Mouse (Mus musculus) layer of hippocampus, adult 8-10 months (tissue): ENCODE measurements at regions not wholly inside any gene's neighbourhood (a gene's known extent, or its start where the extent isn't known, plus 50 kb on each side); places are given as distances from the start of the nearest gene placed in this dataset.

Experiments used
- DNase-seq, 2 experiments: peaks; one replicate each; pipeline ENCODE4 v3.0.0; 2022; ENCODE audit warnings: low spot score in 2 of 2

GRCm38 (mm10) chr14:25320141-25320540, 138.8 kb upstream of the Zmiz1 start:
- DNase-seq = peak; percentile 29 to 43

DNA sequence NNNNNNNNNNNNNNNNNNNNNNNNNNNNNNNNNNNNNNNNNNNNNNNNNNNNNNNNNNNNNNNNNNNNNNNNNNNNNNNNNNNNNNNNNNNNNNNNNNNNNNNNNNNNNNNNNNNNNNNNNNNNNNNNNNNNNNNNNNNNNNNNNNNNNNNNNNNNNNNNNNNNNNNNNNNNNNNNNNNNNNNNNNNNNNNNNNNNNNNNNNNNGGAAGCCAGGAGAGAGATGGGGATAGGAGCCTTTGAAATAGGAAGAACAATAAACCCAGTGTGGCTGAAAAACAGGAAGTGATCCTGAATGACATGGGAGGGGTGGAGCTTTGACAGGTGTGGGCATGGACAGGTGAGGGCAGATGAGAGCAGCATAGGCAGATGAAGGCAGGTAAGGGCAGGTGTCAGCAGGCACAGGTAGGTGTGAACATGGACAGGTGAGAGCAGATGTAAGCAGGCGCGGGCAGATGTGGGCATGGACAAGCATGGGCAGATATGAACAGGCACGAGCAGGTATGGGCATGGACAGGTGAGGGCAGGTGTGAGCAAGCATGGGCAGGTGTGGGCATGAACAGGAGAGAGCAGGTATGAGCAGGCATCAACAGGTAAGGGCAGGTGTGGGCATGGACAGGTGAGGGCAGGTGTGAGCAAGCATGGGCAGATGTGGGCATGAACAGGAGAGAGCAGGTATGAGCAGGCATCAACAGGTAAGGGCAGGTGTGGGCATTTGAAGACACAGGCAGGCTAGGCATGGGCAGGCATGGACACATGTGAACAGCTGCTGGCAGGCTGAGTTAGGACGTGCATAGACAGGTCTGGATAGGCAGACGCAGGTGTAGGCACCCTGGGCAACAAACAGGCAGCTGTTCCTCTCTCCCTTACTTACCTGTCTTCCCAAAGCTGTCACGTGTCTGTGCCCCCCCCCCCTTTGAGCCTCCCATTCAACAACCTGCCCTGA, 135.2 kb upstream of the Zmiz1 start:
- no peak for DNase-seq

DNA sequence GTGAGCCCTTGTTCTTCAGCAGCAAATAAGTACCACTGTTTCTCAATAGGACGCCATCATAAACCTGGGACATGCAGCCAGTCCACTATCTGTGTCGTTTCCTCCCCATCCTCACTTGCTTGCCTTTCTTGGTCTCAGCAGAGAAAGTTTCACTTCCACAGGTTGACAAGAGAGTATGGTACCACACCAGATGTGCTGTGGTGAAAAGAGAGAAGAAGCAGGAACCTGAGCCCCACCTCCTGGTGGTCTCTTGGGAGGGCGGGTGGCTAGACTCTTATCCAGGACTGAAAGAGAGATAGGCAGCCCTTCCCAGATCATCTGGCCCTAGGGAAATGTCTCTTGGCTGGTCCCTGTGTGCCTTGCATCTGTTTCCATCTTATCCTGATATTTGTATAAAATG, 133.1 kb upstream of the Zmiz1 start:
- DNase-seq = no peak

- DNase-seq = no peak
These were observed 130.8 kb upstream of the Zmiz1 start for GRCm38 (mm10) chr14:25328230-25328629.

DNA sequence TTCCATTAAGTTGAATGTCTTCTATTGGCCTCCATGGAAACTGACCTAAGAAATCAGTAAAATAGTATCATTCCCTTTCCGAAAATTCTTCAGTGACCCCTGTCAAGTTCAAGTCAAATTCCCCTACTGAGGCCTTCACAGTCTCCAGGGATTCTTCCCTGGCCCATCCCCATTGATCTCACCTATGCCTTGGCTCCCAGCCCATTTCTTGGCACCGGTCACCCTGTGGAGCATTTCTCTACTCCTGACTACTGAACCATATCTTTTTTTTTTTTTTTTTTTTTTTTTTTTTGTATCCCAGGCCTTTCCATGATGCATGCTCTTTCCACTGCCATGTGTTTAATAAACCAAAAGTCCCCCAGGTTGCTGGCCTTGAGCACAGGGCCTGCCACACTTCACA, 124.8 kb upstream of the Zmiz1 start:
- DNase-seq = no peak

DNA sequence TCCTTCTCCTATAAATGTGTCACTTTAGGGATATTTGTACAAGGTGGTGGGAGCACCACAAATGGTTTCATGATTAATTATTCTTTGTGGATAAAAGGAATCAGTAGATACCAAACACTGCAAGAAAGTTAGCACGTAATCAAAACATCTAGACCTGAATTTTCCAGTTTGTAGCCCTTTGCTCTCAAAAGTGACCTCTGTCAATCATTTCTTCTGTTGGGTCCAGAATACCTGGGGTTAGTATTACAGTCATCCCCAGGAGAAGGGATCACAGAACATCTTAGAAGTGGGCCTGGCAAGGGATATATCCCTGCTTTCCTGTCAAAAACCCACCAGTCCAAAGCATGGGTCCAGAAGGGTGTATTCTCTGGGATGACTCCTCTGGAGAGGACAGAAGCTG, 122.1 kb upstream of the Zmiz1 start:
- no peak for DNase-seq

GRCm38 (mm10) chr14:25338404-25339051, 120.5 kb upstream of the Zmiz1 start:
- no peak for DNase-seq

- DNase-seq = no peak
These were observed 118.1 kb upstream of the Zmiz1 start for GRCm38 (mm10) chr14:25340845-25341244.

DNA sequence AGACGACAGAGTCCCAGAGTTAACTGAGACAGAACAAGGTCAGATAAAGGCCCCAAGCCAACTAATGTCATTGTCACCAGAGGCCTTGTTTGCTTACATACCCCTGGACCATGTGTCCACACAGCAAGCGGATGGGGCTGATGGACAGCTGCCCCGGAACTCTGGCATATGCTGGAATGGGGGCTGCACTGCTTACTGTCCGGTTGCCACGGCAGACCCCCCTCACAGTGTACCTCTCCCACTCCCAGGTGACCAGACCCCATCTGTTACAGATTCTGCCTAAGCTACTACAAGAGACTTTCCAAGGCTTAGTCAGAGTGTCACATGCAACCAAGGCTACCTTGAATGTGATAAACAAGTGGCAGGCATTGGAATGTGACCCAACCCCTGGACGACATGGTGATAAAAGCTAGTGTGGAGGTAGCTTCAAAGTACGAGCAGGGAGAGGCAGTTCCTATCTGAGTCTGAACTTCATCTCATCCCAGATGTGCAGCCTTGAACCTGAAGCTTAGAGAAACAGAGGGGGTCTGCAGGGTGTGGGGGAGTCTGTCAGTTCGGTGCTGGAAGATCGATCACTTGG, 117.0 kb upstream of the Zmiz1 start:
- no peak for DNase-seq

DNA sequence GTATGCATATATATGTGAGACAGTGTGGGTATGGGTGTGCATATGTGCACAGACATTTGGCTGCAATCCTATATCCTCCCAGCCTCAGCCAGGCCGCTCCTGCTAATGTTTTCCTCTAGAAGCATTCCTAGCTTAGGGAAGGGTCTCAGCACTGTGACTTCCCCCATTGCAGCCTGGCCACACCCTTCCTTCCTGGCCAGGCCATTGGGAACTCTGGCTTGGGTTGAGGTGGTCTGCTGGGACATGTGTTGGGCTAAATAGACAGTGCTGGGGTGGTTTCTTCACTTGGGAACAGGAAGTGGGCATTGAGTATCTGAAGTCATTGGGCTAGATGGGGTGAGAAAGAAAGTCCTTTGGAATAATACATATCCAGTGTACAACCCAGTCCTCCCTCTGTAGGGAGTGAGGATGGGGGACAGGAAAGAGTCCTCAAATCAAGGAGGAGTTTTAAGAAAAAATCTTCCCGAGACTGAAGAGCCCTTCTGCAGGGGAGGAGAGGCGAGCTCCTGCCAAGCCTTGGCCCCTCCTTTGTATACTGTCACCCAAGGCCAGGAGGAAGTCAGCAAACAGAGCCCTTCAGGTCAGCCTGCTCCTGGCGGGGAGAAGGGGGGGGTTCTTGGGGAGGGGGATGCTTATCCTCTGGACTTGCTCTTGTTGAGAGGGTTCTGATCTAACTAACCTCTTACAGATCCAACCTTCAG, 116.0 kb upstream of the Zmiz1 start:
- no peak for DNase-seq

- no peak for DNase-seq
These were observed 113.0 kb upstream of the Zmiz1 start for GRCm38 (mm10) chr14:25345995-25346394.

GRCm38 (mm10) chr14:25346813-25347610, 112.0 kb upstream of the Zmiz1 start:
- peak; percentile 50 to 55 for DNase-seq

- no peak for DNase-seq
These were observed 108.6 kb upstream of the Zmiz1 start for GRCm38 (mm10) chr14:25350282-25350964.

GRCm38 (mm10) chr14:25353804-25354203, 105.2 kb upstream of the Zmiz1 start:
- DNase-seq = peak; percentile 46 to 48

DNA sequence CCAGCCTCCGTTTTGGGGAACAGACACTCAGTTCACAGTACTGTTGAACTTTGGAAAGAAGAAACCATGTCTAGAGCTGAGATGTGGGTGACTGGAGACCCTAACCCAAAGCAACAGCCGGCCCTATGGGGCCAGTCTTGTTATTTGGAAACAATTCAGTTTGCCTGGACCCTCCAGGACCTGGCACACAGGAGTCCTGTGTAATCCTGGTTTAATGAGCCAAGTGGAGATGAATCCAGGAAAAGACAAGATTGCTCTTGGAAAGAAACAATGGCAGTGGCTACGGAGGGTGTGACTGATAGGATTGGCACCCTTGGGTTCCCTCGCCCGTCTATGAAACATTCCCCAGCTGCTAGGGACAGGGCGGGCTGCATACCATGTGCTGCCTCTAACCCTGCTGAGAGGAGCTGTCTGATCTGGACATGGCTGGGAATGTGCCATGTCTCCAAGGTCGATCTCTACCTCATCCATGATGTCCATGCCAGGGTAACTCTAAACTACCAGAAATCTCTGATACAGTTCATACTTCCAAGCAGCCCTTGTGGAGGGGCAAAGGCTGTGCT, 104.6 kb upstream of the Zmiz1 start:
- no peak for DNase-seq

- no peak for DNase-seq
These were observed 101.2 kb upstream of the Zmiz1 start for GRCm38 (mm10) chr14:25357805-25358204.

DNA sequence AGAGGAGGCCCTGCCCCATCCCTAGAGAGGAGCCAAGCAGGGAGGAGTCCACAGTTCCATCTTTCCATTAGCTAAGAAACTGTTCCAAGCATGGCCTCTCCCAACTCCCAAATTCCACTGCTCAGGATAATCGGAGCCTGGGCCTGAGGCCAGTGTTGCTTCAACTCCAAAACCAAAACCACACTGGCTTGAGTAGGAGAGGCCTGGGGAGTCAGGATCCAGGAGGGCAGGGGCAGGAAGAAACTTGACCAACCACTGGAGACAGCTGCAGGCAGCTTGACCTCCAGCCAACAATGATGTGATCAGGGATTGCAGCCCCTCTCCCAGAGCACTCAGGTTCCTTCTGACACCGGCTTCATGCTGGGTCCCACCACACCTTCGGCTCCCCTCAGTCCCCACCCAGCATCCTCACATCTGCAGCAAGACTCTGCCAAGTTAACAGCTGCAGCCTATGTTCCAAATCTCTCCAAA, 99.1 kb upstream of the Zmiz1 start:
- no peak for DNase-seq

GRCm38 (mm10) chr14:25360726-25361125, 98.3 kb upstream of the Zmiz1 start:
- DNase-seq = no peak

DNA sequence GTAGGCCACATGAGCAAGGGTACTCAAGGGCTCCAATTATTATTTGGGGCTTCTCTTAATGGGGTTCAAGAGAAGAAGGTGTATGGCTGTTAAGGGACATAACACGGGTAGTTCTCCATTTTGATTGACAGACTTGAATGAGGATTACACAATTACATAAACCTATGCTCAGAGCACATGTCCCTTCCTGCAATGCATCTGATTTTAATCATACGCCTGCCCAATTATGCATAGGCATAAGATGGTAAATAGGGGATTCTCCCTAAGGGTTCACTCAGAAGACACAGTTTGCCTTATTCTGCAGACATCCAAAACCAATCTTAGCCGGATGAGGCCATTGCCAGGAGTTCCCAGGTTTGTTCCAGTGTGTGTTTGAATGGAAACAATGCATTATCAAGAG, 97.9 kb upstream of the Zmiz1 start:
- DNase-seq = no peak

DNA sequence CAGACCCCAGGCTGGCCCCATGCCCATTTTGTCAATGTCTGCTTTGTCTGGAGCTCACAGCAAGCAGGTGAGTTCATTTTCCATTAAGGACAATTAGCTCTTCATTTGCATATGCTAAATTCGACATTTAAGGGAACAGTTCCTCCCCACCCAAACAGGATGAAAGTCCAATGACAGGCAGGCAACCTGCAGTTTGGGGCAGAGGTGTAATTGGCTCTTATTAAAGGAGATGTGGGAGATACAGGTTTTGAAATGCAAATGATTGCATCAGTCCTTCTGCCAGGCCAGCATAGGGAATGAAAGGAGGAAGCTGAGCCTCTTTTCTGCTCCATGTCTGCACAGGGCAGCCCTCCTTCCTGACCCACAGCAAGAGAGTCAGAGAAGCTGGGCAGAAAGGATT, 96.2 kb upstream of the Zmiz1 start:
- DNase-seq = no peak
